In the genomic region with DNA sequence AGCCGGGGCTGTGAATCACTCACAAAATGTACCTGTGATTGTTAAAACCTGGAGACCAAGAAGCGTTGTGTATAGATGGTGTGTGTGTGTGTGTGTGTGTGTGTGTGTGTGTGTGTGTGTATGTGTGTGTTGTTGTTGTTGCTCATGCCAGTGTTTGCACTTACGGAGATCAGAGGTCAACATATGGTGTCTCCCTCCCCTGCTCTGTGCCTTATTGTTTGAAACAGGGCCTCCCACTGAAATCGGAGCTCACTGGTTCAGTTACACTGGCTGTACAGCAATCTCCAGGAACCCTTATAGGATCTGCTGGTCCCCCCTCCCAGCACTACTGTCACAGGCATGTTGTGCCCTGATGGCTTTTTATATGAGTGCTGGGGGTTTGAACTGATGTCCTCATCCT, we compare ENCODE assay signal across 18 mouse cellular contexts. TPM values are rescaled to one million over a fixed set of nuclear protein-coding genes. Genes with fewer than 3 reads are reported as not detected.
DNase-seq lines count a peak whose midpoint lies in the region; ATAC-seq lines count a peak whose summit lies in the region.
"Had no signal": no experiment of that assay in that cellular context is flagged by ENCODE, and none has a peak within 500 bp of the region (broad histone marks: within the 10 kb centered on the region; RNA-seq: fewer than 3 reads in every experiment).

No protein-coding gene starts in this region.

- no peaks in the 10 kb centered on the region for H3K27me3 ChIP-seq in heart, embryonic 10.5 days (ENCODE audit: insufficient read depth, poor library complexity, severe bottlenecking)
- no peaks in the 10 kb centered on the region for H3K27me3 ChIP-seq in kidney, embryonic 15.5 days
- H3K27me3 ChIP-seq in embryonic facial prominence, embryonic 12.5 days: no peaks in the 10 kb centered on the region
- H3K27me3 ChIP-seq: hindbrain, embryonic 12.5 days; liver, embryonic 15.5 days; midbrain, embryonic 12.5 days had no signal

- no peak overlapping the region for H3K4me3 ChIP-seq in heart, embryonic 10.5 days
- no peak overlapping the region for H3K4me3 ChIP-seq in kidney, embryonic 15.5 days (replicated peaks)
- no peak overlapping the region for H3K4me3 ChIP-seq in embryonic facial prominence, embryonic 12.5 days
- H3K4me3 ChIP-seq: hindbrain, embryonic 12.5 days; liver, embryonic 15.5 days; midbrain, embryonic 12.5 days had no signal

- H3K9ac ChIP-seq in kidney, embryonic 15.5 days: no peak overlapping the region
- no peak overlapping the region for H3K9ac ChIP-seq in embryonic facial prominence, embryonic 12.5 days
- H3K9ac ChIP-seq: hindbrain, embryonic 12.5 days; liver, embryonic 15.5 days; midbrain, embryonic 12.5 days had no signal

- peaks cover 35% of the 10 kb centered on the region for H3K4me1 ChIP-seq in heart, embryonic 10.5 days
- H3K4me1 ChIP-seq in kidney, embryonic 15.5 days: peaks cover 6% of the 10 kb centered on the region; the same call in 1 of the 2 replicates
- H3K4me1 ChIP-seq in embryonic facial prominence, embryonic 12.5 days: peaks cover 11% of the 10 kb centered on the region
- H3K4me1 ChIP-seq: hindbrain, embryonic 12.5 days; liver, embryonic 15.5 days; midbrain, embryonic 12.5 days had no signal

- H3K36me3 ChIP-seq in heart, embryonic 10.5 days: no peaks in the 10 kb centered on the region
- H3K36me3 ChIP-seq in kidney, embryonic 15.5 days: no peaks in the 10 kb centered on the region
- H3K36me3 ChIP-seq in embryonic facial prominence, embryonic 12.5 days: no peaks in the 10 kb centered on the region
- H3K36me3 ChIP-seq: G1E; hindbrain, embryonic 12.5 days; liver, embryonic 15.5 days; midbrain, embryonic 12.5 days had no signal

- peak overlapping the region; percentile 73 for H3K27ac ChIP-seq in heart, embryonic 10.5 days
- H3K27ac ChIP-seq in kidney, embryonic 15.5 days: no peak overlapping the region
- 0 out of 2 replicates have a peak overlapping the region, but pooled peaks have one; percentile 41 for H3K27ac ChIP-seq in embryonic facial prominence, embryonic 12.5 days
- H3K27ac ChIP-seq: hindbrain, embryonic 12.5 days; liver, embryonic 15.5 days; macrophage; midbrain, embryonic 12.5 days had no signal

- H3K9me3 ChIP-seq in heart, embryonic 10.5 days: no peaks in the 10 kb centered on the region
- no peaks in the 10 kb centered on the region for H3K9me3 ChIP-seq in kidney, embryonic 15.5 days (replicated peaks)
- no peaks in the 10 kb centered on the region for H3K9me3 ChIP-seq in embryonic facial prominence, embryonic 12.5 days
- H3K9me3 ChIP-seq: G1E; hindbrain, embryonic 12.5 days; liver, embryonic 15.5 days; midbrain, embryonic 12.5 days had no signal

- no peak overlapping the region for H3K4me2 ChIP-seq in kidney, embryonic 15.5 days
- H3K4me2 ChIP-seq in embryonic facial prominence, embryonic 12.5 days (replicated peaks): no peak overlapping the region
- H3K4me2 ChIP-seq: hindbrain, embryonic 12.5 days; liver, embryonic 15.5 days; midbrain, embryonic 12.5 days had no signal

- 0 out of 2 replicates have a peak, but pooled peaks have one; percentile 29 for ATAC-seq in kidney, embryonic 15.5 days (replicated peaks; ENCODE audit: low FRiP score)
- no peak for ATAC-seq in embryonic facial prominence, embryonic 12.5 days (ENCODE audit: insufficient number of reproducible peaks, insufficient read depth, low FRiP score, low TSS enrichment)
- ATAC-seq: CD4-positive, CD25-positive, alpha-beta regulatory T cell, adult 4 months; forebrain, embryonic 14.5 days had no signal

- DNase-seq in heart, embryonic 10.5 days (ENCODE audit: low spot score): no peak
- no peak for DNase-seq in heart, adult 18-20 months
- DNase-seq in kidney, adult 8-10 months: no peak
- DNase-seq in mesoderm, embryonic 11.5 days (ENCODE audit: low read depth, low spot score): peak; percentile 38
- no peak for DNase-seq in cerebellum, adult 11-12 months
- DNase-seq in gastrocnemius, adult 18-20 months (ENCODE audit: low spot score): no peak
- DNase-seq: cerebellum, postnatal 25 days; kidney, postnatal 25 days; thymus, adult 18-20 months had no signal

- 45% methylated on average over 4 of the region's 4 CpGs for WGBS in heart, embryonic 10.5 days
- WGBS in kidney, embryonic 15.5 days: 24% methylated on average over 4 of the region's 4 CpGs
- 16% methylated on average over 4 of the region's 4 CpGs for WGBS in embryonic facial prominence, embryonic 12.5 days

RNA-seq across cellular contexts. Expression of gene Slc39a10, which starts 3.9 kb away (rescaled TPM):
- polyA plus RNA-seq in heart, embryonic 10.5 days (2016; fragmentation: Nextera tagmentation; extraction: Ambion mirVana): 47.5 and 51.3 TPM in 2 replicates
- total RNA-seq in heart, adult 18-20 months (2021): 1 to 10 TPM; 8.3 to 9.3 TPM
- 41.9 and 45.1 TPM in 2 replicates for polyA plus RNA-seq in kidney, embryonic 15.5 days (2015; fragmentation: Nextera tagmentation; extraction: Ambion mirVana)
- polyA plus RNA-seq in embryonic facial prominence, embryonic 12.5 days (2016; fragmentation: Nextera tagmentation; extraction: Ambion mirVana): 61.0 and 71.2 TPM in 2 replicates
- 1 to 10 TPM; 4.0 to 5.3 TPM for total RNA-seq in gastrocnemius, adult 18-20 months (2021)
